Mouse (Mus musculus) CD4-positive helper T cell, adult 2 months (primary cell): ENCODE results near the gene Smco1.
"Not testable (repeated sequence)": the region's sequence is repeated elsewhere in the genome, so short reads cannot be mapped to it uniquely, and the experiment has no call there.

Experiments
- DNase-seq: peaks from one replicate; pipeline ENCODE4 v3.0.0-alpha.2; 2012; ENCODE audit warnings: low read depth, missing footprints, low spot score

Gene Smco1

GRCm38 (mm10) chr16:32271291-32271690 lies at the start of gene Smco1:
Gene Smco1, plus strand, starts transcription at chr16:32271468.
- no peak for DNase-seq

DNA sequence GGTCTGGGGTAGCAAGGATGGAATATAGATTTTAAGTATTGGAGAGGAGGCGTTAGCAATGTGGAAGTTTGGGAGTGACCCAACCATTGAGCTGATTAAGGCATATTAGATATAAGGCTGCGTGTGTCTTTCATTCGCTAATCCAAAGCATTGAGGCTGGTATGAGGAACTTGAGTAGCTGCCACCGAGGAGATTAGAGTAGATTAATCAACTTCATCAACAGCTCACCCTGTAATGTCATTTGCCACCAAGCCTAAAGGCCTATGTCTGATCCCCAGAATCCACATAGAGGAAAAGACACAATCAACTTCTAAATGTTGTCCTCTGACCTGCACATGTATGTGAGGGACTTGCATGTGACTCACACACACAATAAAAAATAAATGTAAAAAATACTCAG lies 49.5 kb upstream of the Smco1 start:
- DNase-seq, result no peak

DNA sequence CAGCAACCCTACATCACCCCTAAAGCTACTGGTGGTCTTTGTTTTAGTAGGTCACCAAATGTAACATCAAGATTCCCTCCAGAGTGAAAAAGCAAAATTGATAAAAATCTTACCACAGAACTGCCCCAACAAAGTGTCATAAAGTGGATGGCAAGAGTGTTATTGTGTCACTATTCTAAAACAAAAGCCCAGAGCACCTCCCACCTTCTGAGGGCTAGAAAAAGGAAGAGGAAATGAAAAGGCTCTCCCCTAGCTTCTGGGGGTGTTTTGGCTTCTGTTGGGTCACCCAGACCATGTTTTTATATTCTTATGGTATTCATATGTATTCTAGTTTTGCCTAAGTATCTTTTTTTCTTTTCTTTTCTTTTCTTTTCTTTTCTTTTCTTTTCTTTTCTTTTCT lies 48.9 kb upstream of the Smco1 start:
- no peak for DNase-seq

GRCm38 (mm10) chr16:32232050-32232449 lies 39.2 kb upstream of the Smco1 start:
- DNase-seq, result not testable (repeated sequence)

DNA sequence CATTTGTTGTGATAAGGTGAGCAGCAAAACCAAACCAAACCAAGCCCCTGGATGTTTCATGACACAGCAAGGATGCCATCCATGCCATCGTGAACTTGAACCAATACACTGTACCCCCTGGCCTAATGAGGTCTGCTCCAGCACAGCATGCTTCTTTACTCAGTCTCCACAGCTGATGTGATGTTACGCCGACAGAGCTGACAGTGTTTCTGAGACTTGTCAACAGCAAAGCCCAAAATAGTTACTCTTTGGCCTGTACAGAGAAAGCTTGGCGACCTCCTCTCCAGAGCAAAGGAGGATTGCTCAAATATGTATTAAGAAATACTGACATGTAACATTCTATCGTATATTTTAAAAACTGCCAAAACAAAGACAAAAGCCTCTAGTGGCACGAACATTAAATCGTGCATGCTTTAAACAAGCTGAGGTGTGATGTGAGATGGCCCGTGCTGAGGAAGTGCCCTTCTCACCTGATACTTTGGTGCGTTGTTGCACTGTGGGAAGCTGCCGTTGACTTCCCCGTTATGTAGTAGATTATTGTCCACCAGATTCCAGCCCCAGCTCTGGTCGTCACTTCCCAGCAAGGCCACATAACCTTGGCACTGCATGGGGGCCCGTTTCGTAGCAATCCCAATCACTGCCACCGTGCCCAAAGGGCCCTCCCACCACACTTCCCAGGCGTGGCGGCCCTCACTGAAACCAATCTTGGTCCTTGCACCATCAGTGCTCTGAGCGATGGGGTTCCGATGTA lies 33.2 kb upstream of the Smco1 start:
- no peak for DNase-seq

DNA sequence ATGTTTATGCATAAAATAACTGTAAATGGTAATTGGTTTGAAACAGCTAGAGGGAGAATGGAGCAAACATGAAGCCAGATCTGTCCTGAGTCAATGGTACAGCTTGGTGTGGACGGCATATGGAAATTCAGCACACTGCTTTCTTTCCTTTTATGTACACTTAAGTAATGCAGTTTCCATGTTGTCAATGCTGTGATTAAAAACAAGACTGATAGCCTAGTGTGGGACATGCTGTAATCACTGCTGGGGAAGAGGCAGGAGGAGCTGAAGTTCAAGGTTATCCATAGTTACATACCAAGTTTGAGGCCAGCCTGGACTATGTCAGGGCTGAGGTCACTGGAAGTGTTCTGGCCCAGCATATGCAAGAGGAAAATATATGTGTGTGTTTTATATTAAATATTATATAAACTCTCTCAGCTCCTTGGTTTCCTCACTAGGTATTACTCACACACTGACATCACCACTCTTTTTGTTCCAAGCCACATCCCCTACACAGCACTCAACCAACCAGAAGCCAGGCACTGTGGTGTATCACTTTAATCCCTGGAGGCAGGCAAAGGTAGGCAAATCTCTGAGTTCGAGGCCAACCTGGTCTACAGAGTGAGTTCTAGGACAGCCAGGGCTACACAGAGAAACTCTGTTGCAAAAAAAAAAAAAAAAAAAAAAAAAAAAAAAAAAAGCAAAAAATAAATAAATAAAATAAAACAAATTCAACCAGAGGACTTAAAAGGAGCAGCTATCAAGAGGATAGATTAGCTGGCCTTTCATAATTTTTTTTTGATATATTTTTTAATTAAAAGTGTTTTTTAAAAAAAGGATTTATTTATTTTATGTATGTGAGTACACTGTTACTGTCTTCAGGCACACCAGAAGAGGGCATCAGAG lies 31.6 kb upstream of the Smco1 start:
- DNase-seq, result no peak

GRCm38 (mm10) chr16:32243901-32244300 lies 27.4 kb upstream of the Smco1 start:
- DNase-seq, result no peak

DNA sequence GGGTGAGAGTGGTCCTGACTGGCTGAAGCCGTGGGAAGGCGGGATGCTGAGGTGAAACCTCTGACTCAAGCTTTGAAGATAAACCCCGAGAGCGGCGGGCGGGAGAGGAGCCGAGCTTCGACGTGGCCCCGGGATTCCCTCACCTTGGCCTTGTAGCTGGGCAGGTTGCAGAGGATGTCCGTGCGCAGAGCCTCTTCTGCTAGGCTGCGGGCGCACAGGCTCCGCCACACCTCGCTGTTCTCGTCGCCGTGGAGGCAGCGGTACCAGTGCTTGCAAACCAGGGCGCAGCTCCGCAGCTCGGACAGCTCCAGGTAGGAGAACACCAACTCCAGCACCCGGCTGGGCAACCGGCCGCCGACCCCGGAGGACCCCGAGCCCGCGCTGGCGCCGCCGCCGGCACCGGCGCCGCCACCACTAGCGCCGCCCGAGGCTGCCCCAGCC lies 24.9 kb upstream of the Smco1 start:
- peak; percentile 63 for DNase-seq

- DNase-seq, result peak; percentile 97
Observed at GRCm38 (mm10) chr16:32246952-32247370, 24.3 kb upstream of the Smco1 start, which contains the start of the genes Fbxo45 and Wdr53. Gene Fbxo45, minus strand, starts transcription at chr16:32247158. Gene Wdr53, plus strand, starts transcription at chr16:32247227.

- peak; percentile 58 for DNase-seq
Observed at GRCm38 (mm10) chr16:32264225-32264624, 7.0 kb upstream of the Smco1 start.

DNA sequence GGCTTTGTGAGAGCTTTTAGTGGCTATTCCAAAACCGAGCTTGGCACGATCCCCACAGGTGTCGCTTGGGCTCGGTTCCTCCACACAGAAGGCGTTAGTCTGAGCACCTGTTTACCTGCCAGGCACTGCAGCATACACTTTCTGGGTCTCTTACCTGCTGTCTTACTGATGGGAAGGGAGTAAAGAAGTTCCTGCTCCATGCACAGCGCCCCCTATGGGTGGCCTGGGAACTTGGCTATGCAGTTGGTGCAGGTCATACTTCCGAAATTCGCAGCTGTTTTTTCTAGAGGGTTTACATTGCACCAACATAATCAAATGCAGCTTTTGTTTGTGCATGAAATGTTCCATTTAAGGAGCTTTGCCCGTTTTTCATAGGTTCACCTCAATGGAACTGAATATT lies 2.1 kb downstream of the Smco1 start:
- DNase-seq, result no peak

DNA sequence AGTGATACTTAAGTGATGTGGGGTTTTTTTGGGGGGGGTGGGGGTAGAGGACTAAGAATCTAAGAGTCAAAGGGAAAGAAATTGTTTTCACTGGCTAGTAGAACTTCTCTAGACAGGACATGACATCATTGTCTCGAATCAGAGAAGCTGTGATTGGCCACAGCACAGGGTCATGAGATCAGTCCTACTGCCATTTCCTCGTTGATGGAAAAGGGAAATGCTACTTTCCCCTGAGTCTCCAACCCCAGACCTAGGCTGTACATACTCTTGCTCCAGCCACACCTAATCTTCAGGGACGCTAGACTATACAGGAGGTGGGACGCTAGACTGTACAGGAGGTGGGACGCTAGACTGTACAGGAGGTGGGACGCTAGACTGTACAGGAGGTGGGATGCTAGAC lies 3.8 kb downstream of the Smco1 start:
- no peak for DNase-seq

DNA sequence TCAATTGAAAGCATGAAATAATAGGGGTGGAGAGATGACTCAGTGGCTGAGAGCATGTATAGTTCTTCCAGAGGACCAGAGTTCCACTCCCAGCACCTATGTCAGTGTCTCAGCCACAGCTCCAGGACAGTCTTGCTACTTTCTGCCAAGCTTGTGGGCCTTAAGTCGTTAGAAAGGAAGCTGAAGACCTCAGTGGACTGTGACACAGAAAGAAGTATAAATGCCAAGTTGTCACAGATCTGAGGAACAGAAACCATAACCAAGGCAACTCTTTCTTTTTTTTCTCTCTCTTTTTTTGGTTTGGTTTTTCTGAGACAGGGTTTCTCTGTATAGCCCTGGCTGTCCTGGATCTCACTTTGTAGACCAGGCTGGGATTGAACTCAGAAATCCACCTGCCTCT lies 4.6 kb downstream of the Smco1 start:
- no peak for DNase-seq

- DNase-seq, result peak; percentile 88
Observed at GRCm38 (mm10) chr16:32277308-32278256, 6.3 kb downstream of the Smco1 start, which contains the start of gene Rnf168. Gene Rnf168, plus strand, starts transcription at chr16:32277459.

- peak; percentile 16 for DNase-seq
Observed at GRCm38 (mm10) chr16:32278396-32278795, 7.1 kb downstream of the Smco1 start.

DNA sequence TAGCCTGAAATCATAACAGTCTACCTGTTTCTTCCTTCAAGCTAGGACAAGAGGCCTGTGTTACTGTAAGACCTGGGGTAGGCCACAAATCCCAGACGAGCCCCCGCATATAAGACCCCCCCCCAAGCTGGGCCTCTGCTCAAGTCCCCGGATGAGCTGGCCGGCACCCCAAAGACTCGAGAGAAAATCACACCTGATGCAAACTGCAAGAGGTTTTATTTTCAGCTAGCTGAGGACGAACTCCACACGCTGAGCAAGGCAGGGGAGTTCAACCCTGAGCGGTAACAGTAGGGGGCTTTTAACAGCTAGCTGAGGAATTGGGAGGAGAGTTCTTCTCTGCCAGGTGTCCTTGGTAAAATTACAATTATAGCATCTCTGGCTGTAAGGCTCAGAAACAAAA lies 8.9 kb downstream of the Smco1 start:
- DNase-seq, result no peak

- no peak for DNase-seq
Observed at GRCm38 (mm10) chr16:32282608-32283007, 11.3 kb downstream of the Smco1 start.

GRCm38 (mm10) chr16:32291821-32292220 lies 20.6 kb downstream of the Smco1 start:
- DNase-seq, result no peak

DNA sequence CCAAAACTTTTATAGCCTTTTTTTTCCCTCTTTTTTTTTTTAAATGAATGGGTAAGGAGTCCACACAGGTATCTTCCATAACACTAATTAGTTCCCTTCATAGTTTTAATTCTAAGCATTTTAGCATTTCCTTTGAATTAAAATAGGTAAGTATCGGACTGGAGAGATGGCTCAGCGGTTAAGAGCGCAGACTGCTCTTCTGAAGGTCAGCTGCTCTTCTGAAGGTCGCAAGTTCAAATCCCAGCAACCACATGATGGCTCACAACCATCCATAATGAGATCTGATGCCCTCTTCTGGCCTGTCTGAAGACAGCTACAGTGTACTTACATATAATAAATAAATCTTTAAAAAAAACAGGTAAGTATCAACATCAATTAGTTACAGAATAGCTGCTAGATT lies 28.3 kb downstream of the Smco1 start:
- DNase-seq, result not testable (repeated sequence)

GRCm38 (mm10) chr16:32303046-32303445 lies 31.8 kb downstream of the Smco1 start:
- no peak for DNase-seq

GRCm38 (mm10) chr16:32303886-32304285 lies 32.6 kb downstream of the Smco1 start:
- no peak for DNase-seq
